Mouse (Mus musculus) B cell, adult 62 days (primary cell): ENCODE data around the gene Ccdc116. TPM values are rescaled to one million over a fixed set of nuclear protein-coding genes. Genes with fewer than 3 reads are reported as not detected.

Source experiments
- total RNA-seq: library from RNA; stranded (reverse); gene quantifications from 4 replicates; pipeline ENCODE4 v1.2.4, GENCODE M21; 2023

Ccdc116 gene
- 1.7 to 2.4 TPM (median 2.1 TPM) in 4 replicates for total RNA-seq

DNA sequence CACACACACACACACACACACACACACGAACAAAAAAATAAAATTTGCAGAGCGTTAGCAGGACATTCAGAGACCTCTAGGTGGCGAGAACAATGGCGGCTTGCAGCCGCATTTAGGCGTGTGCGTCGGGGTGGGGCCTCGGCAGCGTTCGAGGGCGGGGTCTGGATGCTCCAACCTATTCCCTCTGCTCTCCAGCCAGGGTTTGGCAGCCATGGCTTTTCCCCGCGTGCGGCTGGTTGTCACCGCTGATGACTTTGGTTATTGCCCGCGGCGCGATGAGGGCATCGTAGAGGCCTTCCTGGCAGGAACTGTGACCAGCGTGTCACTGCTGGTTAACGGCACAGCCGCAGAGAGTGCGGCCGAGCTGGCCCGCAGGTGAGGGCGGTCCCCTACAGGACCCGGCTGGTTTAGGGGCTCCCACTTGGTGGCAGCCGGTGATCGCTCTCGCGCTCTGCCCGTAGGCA is at the start of gene Ccdc116:
Gene Ccdc116, minus strand, starts transcription at position 458 of the 464 bp plus-strand sequence.

DNA sequence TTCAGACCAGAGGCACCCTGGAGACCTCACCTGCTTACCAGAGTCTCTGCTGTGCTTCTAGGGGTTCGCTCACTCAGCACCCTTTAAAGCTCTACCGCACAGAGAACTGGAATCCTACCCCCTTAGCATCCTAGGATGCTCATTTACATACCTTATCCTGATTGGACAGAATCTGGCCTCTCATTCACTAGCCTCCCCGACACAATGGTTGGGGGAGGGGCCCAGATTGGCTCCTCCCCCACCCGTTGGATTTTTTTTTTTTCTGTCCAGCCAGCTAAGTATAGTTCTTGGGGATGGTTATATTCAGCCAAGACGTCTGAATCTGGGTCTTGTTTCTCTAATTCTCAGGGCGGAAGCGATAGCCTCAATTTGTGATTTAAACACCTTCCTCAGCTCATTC is 2.7 kb downstream of the Ccdc116 start, which contains the start of gene Ydjc:
Gene Ydjc, plus strand, starts transcription at position 283 of the 400 bp plus-strand sequence.

DNA sequence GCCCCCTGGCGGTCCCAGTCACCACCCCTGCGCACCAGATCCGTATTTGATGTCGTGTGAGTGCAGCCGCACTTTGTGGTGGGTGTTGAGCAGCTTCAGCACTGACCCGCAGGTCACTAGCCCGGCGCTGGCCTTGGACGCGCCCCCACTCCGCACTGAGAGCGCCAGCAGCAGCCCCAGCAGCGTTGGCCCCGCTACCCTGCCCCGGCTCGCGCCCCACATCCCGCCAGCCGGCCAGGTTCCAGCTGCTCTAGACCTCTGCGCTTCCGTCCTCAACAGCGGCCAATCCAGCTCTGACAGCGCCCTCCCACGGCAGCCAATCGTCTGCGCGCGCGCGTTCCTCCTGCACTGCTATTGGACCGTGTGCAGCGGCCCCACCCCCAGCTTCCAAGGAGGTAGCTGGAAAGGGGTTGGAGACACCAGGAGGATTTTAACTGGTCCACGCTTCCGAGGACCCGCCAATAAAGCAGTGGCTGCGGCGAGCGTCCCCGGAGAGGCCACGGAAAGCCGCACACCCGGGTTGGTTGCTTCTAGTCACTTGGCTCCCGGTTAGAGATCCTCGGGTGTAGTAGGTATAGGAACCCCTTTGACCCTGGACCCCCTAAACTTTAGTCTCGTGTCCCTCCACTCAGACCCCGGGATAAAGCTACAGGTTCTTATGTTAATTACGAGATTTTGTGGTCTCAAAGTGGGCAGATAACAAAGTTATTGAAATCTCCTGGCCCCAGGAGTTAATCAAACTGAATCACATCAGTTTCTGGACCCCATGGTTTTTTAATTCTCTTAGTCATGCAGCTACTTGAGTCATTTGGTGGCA is 14.7 kb downstream of the Ccdc116 start, which contains the start of gene Sdf2l1:
Gene Sdf2l1, minus strand, starts transcription at position 295 of the 817 bp plus-strand sequence.

DNA sequence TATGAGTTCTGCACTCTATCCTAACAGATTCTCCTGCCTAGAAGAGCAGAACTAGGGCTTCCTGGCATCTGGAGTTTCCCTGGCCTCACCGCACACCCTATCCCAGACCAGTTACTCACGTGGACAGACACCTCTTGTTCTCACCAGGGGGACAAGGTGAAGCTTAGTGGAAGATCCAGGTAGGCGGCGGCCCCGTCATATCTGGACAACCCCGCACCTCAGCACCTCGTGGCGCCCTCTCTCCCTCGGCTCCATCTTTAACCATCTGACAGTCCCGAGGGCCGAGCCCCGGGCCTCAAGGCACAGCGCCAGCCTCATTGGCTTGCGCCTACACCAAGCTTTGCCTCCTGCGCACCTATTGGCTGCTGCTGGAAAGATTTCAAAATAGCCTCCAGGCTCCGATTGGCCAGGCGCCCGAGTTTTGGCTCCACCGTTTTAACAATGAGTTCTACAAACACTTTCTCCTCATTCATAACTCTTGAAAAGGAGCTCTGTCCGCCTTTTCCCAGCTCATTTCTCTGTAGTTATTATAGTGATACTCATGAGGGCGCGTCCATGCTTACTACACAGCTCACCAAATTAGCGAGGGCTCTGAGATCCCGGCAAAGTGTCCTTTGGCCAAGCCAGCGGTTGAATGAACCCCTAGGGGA is 22.0 kb downstream of the Ccdc116 start, which contains the start of gene 2610318N02Rik:
Gene 2610318N02Rik, minus strand, starts transcription at position 297 of the 650 bp plus-strand sequence.

DNA sequence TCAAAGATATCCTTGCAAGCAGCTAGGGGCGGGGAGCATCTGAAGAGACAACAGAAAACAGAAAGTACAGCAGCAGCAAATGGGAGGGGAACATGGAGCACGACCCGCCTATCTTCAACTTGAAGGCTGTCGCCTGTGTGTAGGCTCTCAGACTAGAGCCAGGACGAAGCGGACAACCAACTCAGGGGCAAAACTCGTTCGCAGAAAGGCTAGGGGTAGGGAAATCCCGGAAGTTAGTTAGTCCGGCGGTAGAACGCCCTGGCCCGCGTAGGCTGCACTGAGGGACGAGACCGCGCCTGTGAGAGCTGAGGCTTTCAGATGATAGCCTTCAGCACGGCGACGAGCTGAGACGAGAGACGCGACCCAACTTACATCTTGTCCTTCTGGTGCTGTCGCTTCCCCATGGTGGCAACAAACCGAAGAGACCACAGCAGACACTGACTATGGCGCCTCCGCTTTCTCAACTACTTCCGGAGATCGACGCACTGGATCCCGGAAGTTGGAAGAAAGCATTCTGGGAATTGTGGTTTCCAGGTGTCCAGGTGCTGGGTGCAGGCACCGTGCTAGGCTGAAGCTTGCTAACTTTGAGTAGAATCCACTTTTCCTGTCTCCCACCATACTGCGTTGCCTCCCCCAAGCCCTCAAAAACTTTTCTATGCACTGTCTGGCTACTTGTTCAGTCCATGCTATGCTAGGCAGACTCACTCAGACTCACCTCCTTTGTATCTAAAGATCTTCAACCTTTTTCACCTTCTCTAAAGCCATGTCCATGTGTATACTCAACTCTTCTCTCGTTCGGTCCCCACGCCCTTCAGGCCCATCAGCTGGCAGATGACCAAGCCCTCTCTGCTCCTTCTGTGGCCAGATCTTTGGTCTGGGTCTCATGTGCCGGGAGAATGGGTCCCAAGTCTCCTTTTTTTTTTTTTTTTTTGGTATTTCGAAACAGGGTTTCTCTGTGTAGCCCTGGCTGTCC is 36.0 kb downstream of the Ccdc116 start, which contains the start of gene Ppil2:
Gene Ppil2, minus strand, starts transcription at position 487 of the 973 bp plus-strand sequence.

Other genes with a start within 250 kb of the Ccdc116 start
- gene Mapk1, start 163.8 kb downstream of the Ccdc116 start, total RNA-seq, result 178 to 193 TPM (median 188 TPM) in 4 replicates
- gene Ypel1, start 77.5 kb downstream of the Ccdc116 start, total RNA-seq, result 0.92 to 2.1 TPM (median 1.4 TPM) in 4 replicates
- 102 to 118 TPM (median 110 TPM) in 4 replicates for gene Ppil2, start 36.0 kb downstream of the Ccdc116 start, total RNA-seq
- gene 2610318N02Rik, start 22.1 kb downstream of the Ccdc116 start, total RNA-seq, result 10.4 to 14.8 TPM (median 11.5 TPM) in 4 replicates
- gene Sdf2l1, start 14.8 kb downstream of the Ccdc116 start, total RNA-seq, result 19.9 to 24.9 TPM (median 23.0 TPM) in 4 replicates
- 2.2 to 4.1 TPM (median 2.8 TPM) in 4 replicates for gene Ydjc, start 2.6 kb downstream of the Ccdc116 start, total RNA-seq
- gene Ube2l3, start 55.4 kb upstream of the Ccdc116 start, total RNA-seq, result 101 to 116 TPM (median 107 TPM) in 4 replicates
- gene Rimbp3, start 61.4 kb upstream of the Ccdc116 start, total RNA-seq, result 0.09 to 0.20 TPM (median 0.09 TPM) in 4 replicates
- gene Hic2, start 86.3 kb upstream of the Ccdc116 start, total RNA-seq, result 3.7 to 5.1 TPM (median 4.5 TPM) in 4 replicates
- 9.1 to 15.8 TPM (median 14.3 TPM) in 4 replicates for gene Tmem191c, start 128.8 kb upstream of the Ccdc116 start, total RNA-seq
- gene Serpind1, start 184.1 kb upstream of the Ccdc116 start, total RNA-seq, result 0.27 TPM in 1 of 4 replicates, not detected in the others